ENCODE assay signal across 18 mouse cellular contexts in the genomic region with DNA sequence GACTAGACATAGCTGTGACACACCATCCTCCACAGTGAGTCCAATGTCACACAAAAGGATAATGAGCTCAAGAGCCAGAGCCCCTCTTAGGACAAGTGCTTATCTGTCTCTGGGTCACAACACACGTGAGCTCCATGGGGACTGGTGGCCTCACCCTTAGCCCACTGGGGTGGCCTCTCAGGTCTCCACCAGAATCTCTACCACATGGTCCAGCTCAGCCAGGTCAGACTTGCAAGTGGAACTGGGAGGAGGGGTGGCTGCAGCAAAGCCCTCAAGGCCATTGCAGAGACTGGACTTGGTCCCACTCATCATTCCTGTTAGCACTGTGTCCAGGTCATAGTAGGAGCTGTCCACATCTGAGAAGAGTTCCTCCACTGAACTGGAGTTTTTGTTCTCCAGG. TPM values are rescaled to one million over a fixed set of nuclear protein-coding genes. Genes with fewer than 3 reads are reported as not detected.
DNase-seq lines count a peak whose midpoint lies in the region; ATAC-seq lines count a peak whose summit lies in the region.
"Had no signal": no experiment of that assay in that cellular context is flagged by ENCODE, and none has a peak within 500 bp of the region (broad histone marks: within the 10 kb centered on the region; RNA-seq: fewer than 3 reads in every experiment).

No protein-coding gene starts in this region.

- no peaks in the 10 kb centered on the region for H3K27me3 ChIP-seq in heart, embryonic 12.5 days (replicated peaks)
- H3K27me3 ChIP-seq: forebrain, embryonic 13.5 days; hindbrain, embryonic 12.5 days had no signal

- intact Hi-C loops in heart, postnatal 14 days (cut with DNase I): no loop called here

- peak; percentile 24; the same call in 1 of the 2 replicates for ATAC-seq in heart, embryonic 12.5 days (ENCODE audit: insufficient number of reproducible peaks, low FRiP score)
- ATAC-seq: forebrain, embryonic 13.5 days had no signal

- H3K9me3 ChIP-seq in heart, embryonic 12.5 days (replicated peaks): no peaks in the 10 kb centered on the region
- H3K9me3 ChIP-seq: forebrain, embryonic 13.5 days; hindbrain, embryonic 12.5 days had no signal

- peak; percentile 46 to 69 for DNase-seq in adrenal gland, adult (ENCODE audit: inconsistent age in 2 of 2, low spot score in 1 of 2)
- no peak for DNase-seq in adrenal gland, postnatal 25 days
- no peak for DNase-seq in heart, postnatal 14 days
- DNase-seq in kidney, adult 11 months: peak; percentile 12
- no peak for DNase-seq in kidney, adult 9 months
- DNase-seq in adrenal gland, postnatal 36 days: peak; percentile 48 to 65
- no peak for DNase-seq in embryo, embryonic 11 days
- DNase-seq: cerebellum, adult 8-10 months; gastrocnemius, postnatal 14 days; left cerebral cortex, postnatal 4 days; lung, postnatal 36 days; spleen, adult 18-20 months had no signal

- H3K27ac ChIP-seq in heart, embryonic 12.5 days (ENCODE audit: poor library complexity, severe bottlenecking): peak overlapping the region; percentile 20
- H3K27ac ChIP-seq: forebrain, embryonic 13.5 days; hindbrain, embryonic 12.5 days; kidney, postnatal 0 days had no signal

- WGBS in heart, embryonic 12.5 days: 9% methylated on average over 1 of the region's 1 CpGs

- peaks cover 48% of the 10 kb centered on the region for H3K4me1 ChIP-seq in heart, embryonic 12.5 days (replicated peaks)

- no peak overlapping the region for H3K9ac ChIP-seq in heart, embryonic 12.5 days
- H3K9ac ChIP-seq: forebrain, embryonic 13.5 days; hindbrain, embryonic 12.5 days had no signal

- H3K4me2 ChIP-seq in heart, embryonic 12.5 days: peak overlapping the region; percentile 23; the same call in 1 of the 2 replicates
- H3K4me2 ChIP-seq: forebrain, embryonic 13.5 days; hindbrain, embryonic 12.5 days had no signal

- no peak overlapping the region for H3K4me3 ChIP-seq in heart, embryonic 12.5 days
- H3K4me3 ChIP-seq: forebrain, embryonic 13.5 days; hindbrain, embryonic 12.5 days had no signal

- H3K36me3 ChIP-seq in heart, embryonic 12.5 days: peaks cover 72% of the 10 kb centered on the region

RNA-seq across cellular contexts. Expression of gene Cdca4, which starts 8.0 kb away (rescaled TPM):
- total RNA-seq in adrenal gland, postnatal 25 days (2021): 15.5 and 15.9 TPM in 2 replicates
- 47.2 and 49.2 TPM in 2 replicates for polyA plus RNA-seq in heart, embryonic 12.5 days (2016; fragmentation: Nextera tagmentation; extraction: Ambion mirVana)
- 10 to 100 TPM in 1 of 2 experiments, 1 to 10 TPM in 1; 7.8 to 12.1 TPM for total RNA-seq in heart, postnatal 14 days (2021)
- total RNA-seq in adrenal gland, postnatal 36 days (2021): 10 to 100 TPM; 14.7 to 19.5 TPM

RNA-seq across cellular contexts. Expression of gene Clba1, which starts 12.5 kb away (rescaled TPM):
- 7.7 and 10.0 TPM in 2 replicates for total RNA-seq in adrenal gland, postnatal 25 days (2021)
- 9.5 and 9.6 TPM in 2 replicates for polyA plus RNA-seq in heart, embryonic 12.5 days (2016; fragmentation: Nextera tagmentation; extraction: Ambion mirVana)
- total RNA-seq in heart, postnatal 14 days (2021): 1 to 10 TPM; 1.9 to 2.2 TPM
- total RNA-seq in adrenal gland, postnatal 36 days (2021): 10 to 100 TPM; 10.0 to 12.0 TPM

RNA-seq across cellular contexts. Expression of gene Ahnak2, which starts 18.8 kb away (rescaled TPM):
- total RNA-seq in adrenal gland, postnatal 25 days (2021): 5.1 and 5.7 TPM in 2 replicates
- 1.3 and 1.4 TPM in 2 replicates for polyA plus RNA-seq in heart, embryonic 12.5 days (2016; fragmentation: Nextera tagmentation; extraction: Ambion mirVana)
- total RNA-seq in heart, postnatal 14 days (2021): 10 to 100 TPM; 14.5 to 19.5 TPM
- total RNA-seq in adrenal gland, postnatal 36 days (2021): 1 to 10 TPM; 7.5 to 7.7 TPM
- polyA plus RNA-seq: CD4-positive, CD25-positive, alpha-beta regulatory T cell, adult 4 months had no signal

RNA-seq across cellular contexts. Expression of gene Gpr132, which starts 46.8 kb away (rescaled TPM):
- 0.12 TPM in 1 of 2 replicates, not detected in the other for total RNA-seq in adrenal gland, postnatal 25 days (2021)
- polyA plus RNA-seq in heart, embryonic 12.5 days (2016; fragmentation: Nextera tagmentation; extraction: Ambion mirVana): not detected in 2 replicates
- total RNA-seq in heart, postnatal 14 days (2021): 1 to 10 TPM in 1 of 2 experiments, under 1 TPM in 1; 0.22 to 2.0 TPM
- total RNA-seq in adrenal gland, postnatal 36 days (2021): under 1 TPM; 0.33 to 0.40 TPM
- total RNA-seq: layer of hippocampus, adult 18-20 months; left cerebral cortex, postnatal 4 days had no signal
- polyA plus RNA-seq: forebrain, embryonic 13.5 days; hindbrain, embryonic 12.5 days had no signal

Comparison
In these comparisons a context has a peak if more than half of its experiments do, and no peak if none do; other contexts are left out.
1. DNase-seq: peak in adrenal gland, adult (2 of 2), kidney, adult 11 months (single experiment) and adrenal gland, postnatal 36 days (2 of 2); none in adrenal gland, postnatal 25 days (single experiment), heart, postnatal 14 days (0 of 2), kidney, adult 9 months (single experiment) and embryo, embryonic 11 days (single experiment).